In the genomic region with DNA sequence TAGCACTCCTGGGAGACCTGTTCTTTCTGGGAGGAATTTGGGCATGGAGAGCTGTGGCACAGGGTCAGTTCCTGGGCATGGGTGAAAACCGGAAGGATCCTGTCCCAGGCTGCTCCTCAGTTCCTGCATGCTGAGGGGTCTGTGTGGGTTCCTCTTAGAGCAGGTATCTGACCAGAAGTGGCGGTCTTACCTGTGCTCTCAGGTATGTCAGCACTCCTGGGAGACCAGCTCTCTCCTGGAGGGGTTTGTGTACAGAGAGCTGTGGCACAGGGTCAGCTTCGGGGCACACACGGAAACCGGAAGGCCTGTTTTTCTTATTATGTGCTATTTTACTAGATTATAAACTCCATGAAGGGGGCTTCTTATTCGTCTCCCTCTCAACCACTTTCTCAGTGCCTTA, we compare ENCODE assay signal across 25 mouse cellular contexts.
"Had no signal": no experiment of that assay in that cellular context is flagged by ENCODE, and none has a peak within 500 bp of the region (broad histone marks: within the 10 kb centered on the region; RNA-seq: fewer than 3 reads in every experiment).

No protein-coding gene starts in this region.

- H3K4me1 ChIP-seq: limb, embryonic 10.5 days had no signal

- H3K4me2 ChIP-seq: heart, embryonic 12.5 days; hindbrain, embryonic 12.5 days; hindbrain, embryonic 14.5 days; intestine, embryonic 15.5 days; limb, embryonic 12.5 days; liver, embryonic 11.5 days had no signal

- H3K4me3 ChIP-seq: gastrocnemius, adult 2 months; heart, adult 2 months; heart, embryonic 12.5 days; hindbrain, embryonic 10.5 days; hindbrain, embryonic 12.5 days; intestine, embryonic 15.5 days; layer of hippocampus, adult 2 months; left cerebral cortex, adult 2 months; limb, embryonic 10.5 days; limb, embryonic 12.5 days had no signal

- H3K27me3 ChIP-seq: heart, embryonic 12.5 days; hindbrain, embryonic 12.5 days; intestine, embryonic 15.5 days; limb, embryonic 12.5 days had no signal

- DNase-seq: gastrocnemius, adult 2 months; gastrocnemius, postnatal 10 days; gastrocnemius, postnatal 25 days; heart, adult 2 months; heart, postnatal 10 days; heart, postnatal 4 days; kidney, adult 18-20 months; kidney, adult 8-10 months; kidney, postnatal 10 days; kidney, postnatal 25 days; kidney, postnatal 4 days; liver had no signal

- H3K36me3 ChIP-seq: heart, embryonic 12.5 days; hindbrain, embryonic 10.5 days; hindbrain, embryonic 12.5 days; intestine, embryonic 15.5 days; limb, embryonic 10.5 days; limb, embryonic 12.5 days had no signal

- H3K27ac ChIP-seq: gastrocnemius, adult 2 months; heart, adult 2 months; hindbrain, embryonic 10.5 days; hindbrain, embryonic 12.5 days; hindbrain, embryonic 14.5 days; intestine, embryonic 15.5 days; layer of hippocampus, adult 2 months; left cerebral cortex, adult 2 months; limb, embryonic 10.5 days; limb, embryonic 12.5 days had no signal

- H3K9ac ChIP-seq: heart, embryonic 12.5 days; hindbrain, embryonic 12.5 days; hindbrain, embryonic 14.5 days; intestine, embryonic 15.5 days; limb, embryonic 12.5 days had no signal

- H3K9me3 ChIP-seq: heart, embryonic 12.5 days; hindbrain, embryonic 10.5 days; hindbrain, embryonic 12.5 days; intestine, embryonic 15.5 days; limb, embryonic 10.5 days; limb, embryonic 12.5 days had no signal

- ATAC-seq: hindbrain, embryonic 16.5 days; inflammation-experienced regulatory T-cells, adult 6 months; intestine, embryonic 15.5 days; intestine, postnatal 0 days had no signal
